Mouse (Mus musculus) MEL (cell line): ENCODE data around the gene Rnf144b. TPM values are rescaled to one million over a fixed set of nuclear protein-coding genes. Genes with fewer than 3 reads are reported as not detected.

Experiments
- DNase-seq: peaks from one replicate; pipeline ENCODE4 v3.0.0; 2011; ENCODE audit warnings: low read depth, low spot score
- H3K27ac ChIP-seq: 2 replicates; pipeline ENCODE4 v1.5.1; 2012; ENCODE audit warnings: low read depth, mild to moderate bottlenecking, control low read depth, low read length, moderate library complexity; ENCODE audit not compliant: control insufficient read depth
- H3K27me3 ChIP-seq, 2 experiments: fragments of 150-350 bp in 1 of 2; sonication (generic) in 1 of 2; 2 replicates each; pipeline ENCODE4 v1.6.1; 2012; ENCODE audit warnings: low read length in 2 of 2, mild to moderate bottlenecking in 2 of 2, improper control_type of control experiment in 1 of 2, moderate library complexity in 1 of 2; ENCODE audit not compliant: insufficient read depth in 2 of 2, control insufficient read depth in 1 of 2
- H3K36me3 ChIP-seq, 2 experiments: 2 replicates each; pipeline ENCODE4 v1.6.1; 2012 to 2014; ENCODE audit warnings: low read length in 2 of 2, improper control_type of control experiment in 1 of 2, inconsistent platforms in 1 of 2, mild to moderate bottlenecking in 1 of 2; ENCODE audit not compliant: insufficient read depth in 2 of 2, control insufficient read depth in 1 of 2
- H3K4me1 ChIP-seq, 2 experiments: fragments of 150-350 bp in 1 of 2; sonication (generic) in 1 of 2; 2 replicates each; pipeline ENCODE4 v1.6.1; 2012; ENCODE audit warnings: low read length in 2 of 2, improper control_type of control experiment in 1 of 2, mild to moderate bottlenecking in 1 of 2; ENCODE audit not compliant: insufficient read depth in 2 of 2, control insufficient read depth in 1 of 2
- H3K4me3 ChIP-seq, 2 experiments: fragments of 150-350 bp in 1 of 2; sonication (generic) in 1 of 2; 2 replicates each; pipeline ENCODE4 v1.5.1; 2012; ENCODE audit warnings: low read depth in 2 of 2, low read length in 2 of 2, mild to moderate bottlenecking in 2 of 2, moderate library complexity in 2 of 2, control low read depth in 1 of 2, improper control_type of control experiment in 1 of 2; ENCODE audit not compliant: control insufficient read depth in 1 of 2, insufficient read depth in 1 of 2
- H3K79me2 ChIP-seq: 2 replicates; pipeline ENCODE4 v1.6.1; 2012; ENCODE audit warnings: mild to moderate bottlenecking, low read length, moderate library complexity; ENCODE audit not compliant: control insufficient read depth, poor library complexity, insufficient read depth
- H3K9ac ChIP-seq: 2 replicates; pipeline ENCODE4 v1.6.1; 2012; ENCODE audit warnings: low read depth, mild to moderate bottlenecking, control low read depth, low read length, moderate library complexity; ENCODE audit not compliant: control insufficient read depth, poor library complexity, severe bottlenecking
- H3K9me3 ChIP-seq: fragments of 150-350 bp; sonication (generic); replicated peaks from 2 replicates; pipeline ENCODE4 v1.6.1; 2012; ENCODE audit warnings: mild to moderate bottlenecking, low read length, improper control_type of control experiment, moderate library complexity; ENCODE audit not compliant: insufficient read depth
- BHLHE40 ChIP-seq: IDR thresholded peaks from 2 replicates; pipeline ENCODE4 v1.6.1; 2012; ENCODE audit warnings: low read depth, mild to moderate bottlenecking, inconsistent platforms, low read length, improper control_type of control experiment, borderline replicate concordance
- CHD2 ChIP-seq: IDR thresholded peaks from 2 replicates; pipeline ENCODE4 v1.6.1; 2011; ENCODE audit warnings: low read length, improper control_type of control experiment
- CTCF ChIP-seq, 3 experiments: IDR thresholded peaks in 2 of 3; conservative IDR thresholded peaks in 1 of 3; 2 replicates each; pipeline ENCODE4 v1.5.1; 2011 to 2012; ENCODE audit warnings: low read length in 3 of 3, low read depth in 2 of 3, mild to moderate bottlenecking in 2 of 3, improper control_type of control experiment in 1 of 3, inconsistent platforms in 1 of 3, mixed read lengths in 1 of 3, moderate library complexity in 1 of 3; ENCODE audit not compliant: control insufficient read depth in 1 of 3, insufficient read depth in 1 of 3, poor library complexity in 1 of 3, severe bottlenecking in 1 of 3
- E2F4 ChIP-seq: IDR thresholded peaks from 2 replicates; pipeline ENCODE4 v1.6.1; 2011; ENCODE audit warnings: low read depth, low read length, improper control_type of control experiment, borderline replicate concordance
- ETS1 ChIP-seq: IDR thresholded peaks from 2 replicates; pipeline ENCODE4 v1.6.1; 2012; ENCODE audit warnings: low read depth, mild to moderate bottlenecking, inconsistent platforms, low read length, improper control_type of control experiment, moderate library complexity
- GABPA ChIP-seq: IDR thresholded peaks from 2 replicates; pipeline ENCODE4 v1.6.1; 2012; ENCODE audit warnings: low read depth, mild to moderate bottlenecking, inconsistent platforms, low read length, improper control_type of control experiment, moderate library complexity
- JUND ChIP-seq: IDR thresholded peaks from 2 replicates; pipeline ENCODE4 v1.6.1; 2011; ENCODE audit warnings: low read depth, mild to moderate bottlenecking, improper control_type of control experiment, low read length
- KAT2A ChIP-seq: conservative IDR thresholded peaks from 2 replicates; pipeline ENCODE4 v1.6.1; 2012; ENCODE audit warnings: low read depth, low read length, improper control_type of control experiment, inconsistent platforms
- MAFK ChIP-seq: IDR thresholded peaks from 2 replicates; pipeline ENCODE4 v1.6.1; 2011; ENCODE audit warnings: low read depth, mild to moderate bottlenecking, low read length, improper control_type of control experiment, borderline replicate concordance
- MXI1 ChIP-seq: IDR thresholded peaks from 2 replicates; pipeline ENCODE4 v1.6.1; 2011; ENCODE audit warnings: mild to moderate bottlenecking, low read depth, low read length, improper control_type of control experiment
- NRF1 ChIP-seq: IDR thresholded peaks from 2 replicates; pipeline ENCODE4 v1.6.1; 2014; ENCODE audit warnings: low read depth, mild to moderate bottlenecking, inconsistent platforms, low read length, improper control_type of control experiment, moderate library complexity; ENCODE audit not compliant: poor library complexity, insufficient read depth, severe bottlenecking
- POLR2A ChIP-seq, 2 experiments: IDR thresholded peaks; 2 replicates each; pipeline ENCODE4 v1.6.1; 2011 to 2012; ENCODE audit warnings: low read length in 2 of 2, mild to moderate bottlenecking in 2 of 2, control low read depth in 1 of 2, improper control_type of control experiment in 1 of 2, low read depth in 1 of 2, moderate library complexity in 1 of 2; ENCODE audit not compliant: control insufficient read depth in 1 of 2, insufficient read depth in 1 of 2, poor library complexity in 1 of 2
- POLR2AphosphoS2 ChIP-seq: IDR thresholded peaks from 2 replicates; pipeline ENCODE4 v1.6.1; 2011; ENCODE audit warnings: low read length, improper control_type of control experiment
- RCOR1 ChIP-seq: IDR thresholded peaks from 2 replicates; pipeline ENCODE4 v1.6.1; 2012; ENCODE audit warnings: low read depth, mild to moderate bottlenecking, inconsistent platforms, low read length, improper control_type of control experiment
- SMC3 ChIP-seq: IDR thresholded peaks from 2 replicates; pipeline ENCODE4 v1.6.1; 2011; ENCODE audit warnings: low read depth, low read length, improper control_type of control experiment
- TBP ChIP-seq: IDR thresholded peaks from 2 replicates; pipeline ENCODE4 v1.8.0; 2011; ENCODE audit warnings: low read depth, low read length, improper control_type of control experiment
- UBTF ChIP-seq: IDR thresholded peaks from 2 replicates; pipeline ENCODE4 v1.6.1; 2012; ENCODE audit warnings: low read depth, mild to moderate bottlenecking, inconsistent platforms, low read length, improper control_type of control experiment, moderate library complexity, borderline replicate concordance; ENCODE audit not compliant: insufficient read depth
- USF1 ChIP-seq: IDR thresholded peaks from 2 replicates; pipeline ENCODE4 v1.6.1; 2014; ENCODE audit warnings: low read depth, mild to moderate bottlenecking, inconsistent platforms, low read length, improper control_type of control experiment, moderate library complexity
- ZC3H11A ChIP-seq: IDR thresholded peaks from 2 replicates; pipeline ENCODE4 v1.6.1; 2012; ENCODE audit warnings: low read depth, mild to moderate bottlenecking, inconsistent platforms, low read length, improper control_type of control experiment
- ZKSCAN1 ChIP-seq: IDR thresholded peaks from 2 replicates; pipeline ENCODE4 v1.6.1; 2012; ENCODE audit warnings: low read depth, mild to moderate bottlenecking, inconsistent platforms, low read length, improper control_type of control experiment, moderate library complexity
- ZNF384 ChIP-seq: IDR thresholded peaks from 2 replicates; pipeline ENCODE4 v1.6.1; 2012; ENCODE audit warnings: low read depth, mild to moderate bottlenecking, inconsistent platforms, low read length, improper control_type of control experiment
- polyA plus RNA-seq, 2 experiments: library from polyadenylated mRNA; stranded (reverse) in 1 of 2; unstranded in 1 of 2; fragments of >175 nt in 1 of 2; fragments of >200 nt in 1 of 2; gene quantifications; 2 replicates each; pipeline versions ENCODE4 v1.2.1 to v1.2.4; 2012; ENCODE audit warnings: low replicate concordance in 2 of 2, low read depth in 1 of 2; ENCODE audit not compliant: insufficient read length in 2 of 2, insufficient read depth in 1 of 2, missing spikeins in 1 of 2
- total RNA-seq: library from RNA; depleted of rRNA; stranded (reverse); fragments of 300-350 nt; gene quantifications from 2 replicates; pipeline ENCODE4 v1.2.3, GENCODE M21; 2012

The Rnf144b gene
- total and polyA plus RNA-seq, 3 experiments: not detected

DNA sequence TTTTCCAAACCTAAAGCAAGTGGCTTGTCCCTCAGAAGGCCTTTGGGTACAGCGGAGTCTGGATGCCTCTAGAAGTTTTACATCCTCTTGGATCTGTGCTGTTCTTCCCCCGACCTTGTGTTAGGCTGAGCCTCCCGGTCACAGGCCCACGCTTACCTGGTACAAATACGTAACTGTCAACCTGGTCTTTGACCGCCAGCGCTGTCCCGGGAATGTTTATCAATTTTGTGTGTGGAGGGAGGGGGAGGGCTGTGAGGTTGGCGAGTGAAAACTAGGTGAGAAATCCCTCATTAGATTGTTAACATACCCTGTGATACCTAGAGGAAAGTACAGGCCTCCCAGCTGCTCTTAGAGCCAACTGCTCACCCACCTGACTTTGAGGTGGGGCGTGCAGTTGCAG lies 27.5 kb downstream of the Rnf144b start:
- TF ChIP-seq MAFK (no peak), CTCF (IDR thresholded peaks at IDR 0.05 in 2 of 3, conservative IDR thresholded peaks at IDR 0.05 in 1 of 3; ENCODE audit: control insufficient read depth in 1 of 3, insufficient read depth in 1 of 3, low read depth in 2 of 3, low read length in 3 of 3, poor library complexity in 1 of 3, severe bottlenecking in 1 of 3) (no peak), ZKSCAN1 (no peak)
- Histone ChIP-seq H3K9me3 (no peaks in the 10 kb centered on the region), H3K4me3 (no peak overlapping the region), H3K27me3 (0 out of 4 replicates have a peak, but pooled peaks cover 0 to 1% of the 10 kb centered on the region in 2 experiments), H3K79me2 (no peaks in the 10 kb centered on the region), H3K27ac (no peak overlapping the region), H3K9ac (no peak overlapping the region), H3K36me3 (no peaks in the 10 kb centered on the region), H3K4me1 (no peaks in the 10 kb centered on the region)
- DNase-seq: no peak

DNA sequence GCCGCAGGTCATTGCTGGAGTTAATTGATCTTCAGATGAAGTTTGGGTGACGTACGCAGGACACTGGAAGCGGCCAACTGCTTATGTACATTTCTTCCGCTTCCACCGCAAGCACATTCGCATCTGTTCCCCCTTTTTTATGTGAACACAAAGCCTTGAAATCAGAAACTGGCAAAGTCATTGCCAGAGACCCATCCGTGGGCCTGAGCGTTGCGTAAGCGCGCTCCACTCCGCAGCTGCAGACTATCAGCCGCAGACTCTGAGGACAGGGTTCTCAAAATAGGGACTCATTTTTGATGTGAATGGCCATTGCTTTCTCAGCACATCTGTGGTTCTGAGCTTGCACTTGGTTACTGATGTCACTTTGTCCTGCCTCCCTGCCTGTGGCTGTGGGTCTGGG lies 28.6 kb downstream of the Rnf144b start:
- no peaks in the 10 kb centered on the region for H3K9me3 ChIP-seq
- H3K4me3 ChIP-seq: no peak overlapping the region
- no peak overlapping the region for H3K27ac ChIP-seq
- TF ChIP-seq SMC3 (no peak), POLR2A (IDR thresholded peaks at IDR 0.05; ENCODE audit: control insufficient read depth in 1 of 2, insufficient read depth in 1 of 2, low read depth in 1 of 2, low read length in 2 of 2, poor library complexity in 1 of 2) (no peak), RCOR1 (no peak), NRF1 (no peak), KAT2A (no peak), MXI1 (no peak), POLR2AphosphoS2 (no peak), ZNF384 (no peak), ZC3H11A (no peak), ETS1 (no peak), JUND (no peak), BHLHE40 (no peak), TBP (no peak), CHD2 (no peak), ZKSCAN1 (no peak), UBTF (no peak), GABPA (no peak), E2F4 (no peak), USF1 (no peak)
- H3K79me2 ChIP-seq: no peaks in the 10 kb centered on the region
- DNase-seq: no peak
- no peaks in the 10 kb centered on the region for H3K4me1 ChIP-seq
- H3K27me3 ChIP-seq: no peaks in the 10 kb centered on the region
- no peaks in the 10 kb centered on the region for H3K36me3 ChIP-seq
- H3K9ac ChIP-seq: no peak overlapping the region
